Mouse (Mus musculus): Measurements from ENCODE around the gene Cmpk1.

Gene Cmpk1

DNA sequence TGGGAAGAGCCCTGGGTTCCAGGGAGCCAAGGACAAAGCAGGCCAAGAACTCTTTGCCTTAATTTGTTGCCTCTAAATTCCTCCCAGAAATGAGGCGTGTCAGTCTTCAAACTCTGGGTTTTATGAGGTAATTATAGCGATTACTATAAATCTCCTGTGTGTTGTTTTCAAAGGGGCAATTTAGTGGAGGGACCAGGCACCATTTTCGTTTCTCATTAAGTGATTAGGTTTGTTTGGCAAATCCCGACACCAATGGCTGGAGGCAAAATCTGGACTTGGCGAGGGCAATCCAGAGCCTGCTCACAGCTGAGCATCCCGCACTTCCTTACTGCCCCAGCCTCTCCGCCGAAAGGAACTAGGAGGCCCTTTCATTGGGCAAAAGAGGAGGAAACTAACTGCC, 44.5 kb downstream of the Cmpk1 start:
- DNase-seq: no peak

DNA sequence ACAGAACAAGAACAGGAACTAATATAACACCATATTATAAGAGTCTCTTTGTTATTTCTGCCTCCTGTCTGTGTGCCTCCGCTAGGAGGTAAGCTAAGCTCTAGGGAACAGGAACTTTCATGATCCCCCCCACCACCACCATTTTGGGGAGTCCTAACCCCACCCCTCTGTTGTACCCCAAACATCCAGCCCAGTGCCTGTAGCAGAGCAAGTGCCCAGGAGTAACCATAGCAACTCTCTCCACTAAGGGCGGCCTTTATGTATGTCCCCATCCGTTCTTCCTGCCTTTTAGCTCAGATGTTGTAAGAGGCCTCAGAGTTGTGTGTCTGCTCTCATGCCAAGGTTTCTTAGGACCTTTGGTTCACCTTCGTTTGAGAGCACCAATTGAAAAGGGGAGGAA, 44.9 kb downstream of the Cmpk1 start:
- no peak for DNase-seq

- DNase-seq: no peak
These were observed 45.7 kb downstream of the Cmpk1 start for GRCm38 (mm10) chr4:114941311-114941710.

- DNase-seq: no peak
These were observed 48.8 kb downstream of the Cmpk1 start for GRCm38 (mm10) chr4:114938248-114938647.

DNA sequence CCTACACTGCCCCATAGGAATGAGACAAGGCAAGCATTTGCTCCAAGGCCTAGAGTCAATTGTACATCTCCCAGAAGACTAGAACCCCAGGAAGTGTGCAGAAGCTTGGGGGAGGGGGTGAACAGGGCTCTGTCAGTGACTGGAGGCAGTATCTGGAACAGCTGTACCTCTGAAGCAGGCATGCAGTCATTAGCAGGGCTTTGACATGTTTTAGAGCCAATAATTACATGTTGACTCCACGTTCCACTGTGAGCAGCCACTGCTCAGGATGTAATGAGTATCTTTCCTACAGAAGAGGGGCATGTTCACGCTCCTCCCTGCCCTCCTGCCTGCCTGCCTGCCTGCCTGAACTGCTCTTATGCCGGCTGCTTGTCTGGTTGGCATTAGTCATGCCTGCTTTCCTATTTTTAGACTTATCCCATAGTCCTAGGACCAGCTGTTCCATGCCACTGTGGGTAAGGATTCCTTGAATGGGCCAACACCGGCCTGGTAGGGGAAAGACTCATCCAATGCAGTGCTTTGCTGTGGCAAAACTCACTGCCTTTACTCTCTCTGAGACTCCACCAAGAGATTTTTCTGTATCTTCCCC, 49.5 kb downstream of the Cmpk1 start:
- DNase-seq: no peak

DNA sequence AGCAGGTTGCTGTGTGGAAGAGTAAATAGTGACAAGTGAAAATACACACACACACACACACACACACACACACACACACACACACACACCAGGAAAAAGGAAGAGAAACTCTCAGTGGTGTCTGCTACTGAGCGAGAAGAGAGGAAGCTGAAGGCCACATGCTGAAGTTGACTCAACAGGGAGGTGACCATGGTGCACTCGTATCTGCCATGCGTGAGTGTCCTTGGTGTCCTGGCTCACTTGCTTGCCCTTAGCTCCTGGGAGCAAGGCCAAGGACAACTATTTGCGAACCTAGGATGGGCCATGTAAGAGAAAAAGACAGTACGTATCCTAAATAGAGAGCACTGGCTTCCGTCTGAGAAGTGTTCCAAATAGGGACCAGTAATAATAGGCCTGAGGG, 52.9 kb downstream of the Cmpk1 start:
- DNase-seq: no peak

GRCm38 (mm10) chr4:114932747-114933146, 54.3 kb downstream of the Cmpk1 start:
- DNase-seq: no peak

DNA sequence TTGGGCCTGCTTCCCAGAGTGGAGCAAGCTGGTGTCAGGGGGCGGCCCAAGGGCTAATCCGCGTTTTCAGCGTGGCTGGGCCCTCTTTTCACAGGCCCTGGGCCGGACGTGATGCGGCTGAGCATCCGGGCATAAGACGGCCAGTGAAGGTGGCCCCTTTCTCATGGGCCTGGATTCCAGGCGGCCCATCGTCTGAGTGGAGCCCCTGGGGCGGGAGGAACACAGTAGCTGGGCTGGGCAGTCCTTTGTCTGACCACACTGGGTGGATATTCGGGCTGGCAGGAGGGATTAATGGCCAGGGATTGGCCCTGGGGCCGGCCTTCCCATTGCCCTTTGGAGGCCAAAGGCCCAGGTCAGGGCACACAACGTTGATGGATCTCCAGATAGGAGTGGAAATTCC, 57.9 kb downstream of the Cmpk1 start:
- DNase-seq: no peak

DNA sequence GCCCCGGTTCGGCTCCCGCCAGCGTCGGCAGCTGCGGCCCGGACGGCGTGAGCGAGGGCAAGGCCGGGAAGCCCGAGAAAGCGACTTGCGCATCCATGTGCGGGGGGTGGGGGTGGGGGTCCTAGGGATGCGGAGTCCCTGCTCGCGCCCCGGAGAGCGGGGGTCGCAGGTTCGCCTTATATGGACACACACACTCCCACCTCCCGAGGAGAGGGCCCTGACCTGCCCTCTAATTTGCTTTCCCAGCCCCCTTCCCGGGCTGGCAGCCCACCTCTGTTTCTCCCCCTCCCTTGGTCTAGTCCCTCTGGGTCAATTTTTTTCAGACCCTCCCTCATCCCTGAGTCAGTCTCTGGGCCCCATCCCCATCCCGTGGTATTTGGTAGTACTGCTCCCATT, 61.1 kb downstream of the Cmpk1 start, which contains the start of gene Foxe3:
Gene Foxe3 (minus strand): TSS at position 97 of the 396 bp plus-strand sequence.
- no peak for DNase-seq

DNA sequence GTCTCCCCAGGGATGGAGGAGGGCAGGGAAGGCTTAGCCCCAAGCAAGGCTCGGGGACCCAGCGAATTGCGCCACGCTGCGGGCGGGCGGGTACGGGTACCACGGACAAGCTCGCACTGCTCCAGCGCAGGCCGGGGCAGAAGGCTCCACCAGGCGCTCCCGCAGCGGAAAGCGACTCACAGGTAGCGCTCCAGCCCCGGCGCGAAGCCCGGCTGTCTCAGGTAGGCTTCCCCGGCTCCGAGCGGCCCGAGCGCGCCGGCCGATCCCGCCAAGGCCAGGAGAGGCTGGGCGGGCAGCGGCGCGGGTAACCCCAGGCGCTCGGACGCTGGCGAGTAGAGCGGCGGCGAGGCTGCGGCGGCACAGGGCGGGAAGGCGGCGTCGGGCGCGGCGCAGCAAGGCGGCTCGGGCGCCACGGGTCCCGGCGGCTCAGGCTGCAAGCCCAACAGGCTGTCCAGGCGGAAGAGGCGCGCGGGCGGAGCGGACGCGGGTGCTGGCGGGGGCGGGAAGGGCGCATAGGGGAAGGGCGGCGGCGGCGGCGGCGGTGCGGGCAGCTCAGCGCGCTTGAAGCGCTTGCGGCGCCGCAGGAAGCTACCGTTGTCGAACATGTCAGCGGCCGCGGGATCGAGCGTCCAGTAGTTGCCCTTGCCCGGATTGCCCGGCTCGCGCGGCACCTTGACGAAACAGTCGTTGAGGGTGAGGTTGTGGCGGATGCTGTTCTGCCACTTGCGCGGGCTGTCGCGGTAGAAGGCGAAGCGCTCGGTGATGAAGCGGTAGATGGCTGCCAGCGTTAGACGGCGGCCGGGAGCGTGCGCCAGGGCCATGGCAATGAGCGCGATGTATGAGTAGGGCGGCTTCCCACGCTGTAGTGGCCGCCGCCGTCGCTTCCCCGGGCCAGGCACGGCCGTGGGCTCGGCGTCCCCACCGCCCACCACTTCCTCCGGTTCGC, 61.8 kb downstream of the Cmpk1 start:
- peak; percentile 65 for DNase-seq

DNA sequence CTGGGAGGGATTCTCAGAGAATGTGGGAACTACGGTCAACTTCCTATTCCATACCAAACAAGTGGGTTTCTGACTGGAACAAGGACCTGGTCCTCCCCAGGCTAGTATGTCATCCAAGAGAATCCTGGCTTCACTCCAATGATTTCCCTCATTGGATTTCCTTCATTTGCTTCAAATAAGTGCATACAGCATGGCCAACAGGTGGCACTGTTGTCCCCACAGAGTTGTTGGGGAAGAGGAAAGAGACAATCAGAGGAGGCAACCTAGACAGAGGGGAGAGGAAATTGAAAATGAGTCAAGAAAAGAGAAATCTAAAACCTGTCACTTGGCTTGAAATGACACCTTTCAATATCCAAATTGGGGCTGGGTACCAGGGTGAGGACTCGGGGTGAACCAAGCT, 70.0 kb downstream of the Cmpk1 start:
- DNase-seq: peak; percentile 73

DNA sequence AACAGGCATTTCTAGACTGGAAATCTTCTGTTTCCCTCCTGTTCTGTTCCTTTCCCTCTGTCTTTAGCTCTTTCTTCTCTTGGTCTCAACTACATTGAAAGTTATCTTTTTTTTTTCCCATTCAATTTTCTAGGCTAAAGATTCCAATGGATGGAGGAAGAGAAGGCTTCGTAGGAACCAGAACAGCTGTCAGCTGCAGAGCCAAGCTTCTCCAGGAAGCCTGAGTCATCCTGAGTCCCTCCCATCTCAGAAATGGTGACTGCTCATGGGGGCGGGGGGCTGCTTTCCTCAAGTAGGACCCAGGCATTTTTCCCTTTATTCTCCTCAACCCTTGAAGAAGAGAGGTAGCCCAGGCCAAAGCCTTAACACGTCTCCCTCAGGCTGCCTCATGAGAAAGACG, 71.0 kb downstream of the Cmpk1 start:
- no peak for DNase-seq

DNA sequence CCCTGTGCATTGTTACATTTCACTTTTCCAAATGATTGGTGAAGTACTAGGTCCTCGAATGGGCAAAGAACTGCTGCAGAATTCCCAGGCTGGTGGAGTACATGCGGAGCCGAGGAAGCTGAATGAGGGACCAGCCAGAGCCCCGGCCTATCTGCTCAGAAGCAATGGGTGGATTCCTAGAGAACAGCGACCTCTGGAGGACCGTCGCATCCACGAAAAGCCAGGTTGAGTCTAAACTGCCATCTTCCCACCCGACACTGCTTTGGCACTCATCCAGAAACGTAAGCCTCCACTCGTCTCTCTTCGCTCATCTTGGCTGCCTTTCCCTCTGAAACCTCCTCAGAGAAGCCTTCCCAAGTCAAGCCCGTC, 73.5 kb downstream of the Cmpk1 start:
- peak; percentile 79 for DNase-seq

DNA sequence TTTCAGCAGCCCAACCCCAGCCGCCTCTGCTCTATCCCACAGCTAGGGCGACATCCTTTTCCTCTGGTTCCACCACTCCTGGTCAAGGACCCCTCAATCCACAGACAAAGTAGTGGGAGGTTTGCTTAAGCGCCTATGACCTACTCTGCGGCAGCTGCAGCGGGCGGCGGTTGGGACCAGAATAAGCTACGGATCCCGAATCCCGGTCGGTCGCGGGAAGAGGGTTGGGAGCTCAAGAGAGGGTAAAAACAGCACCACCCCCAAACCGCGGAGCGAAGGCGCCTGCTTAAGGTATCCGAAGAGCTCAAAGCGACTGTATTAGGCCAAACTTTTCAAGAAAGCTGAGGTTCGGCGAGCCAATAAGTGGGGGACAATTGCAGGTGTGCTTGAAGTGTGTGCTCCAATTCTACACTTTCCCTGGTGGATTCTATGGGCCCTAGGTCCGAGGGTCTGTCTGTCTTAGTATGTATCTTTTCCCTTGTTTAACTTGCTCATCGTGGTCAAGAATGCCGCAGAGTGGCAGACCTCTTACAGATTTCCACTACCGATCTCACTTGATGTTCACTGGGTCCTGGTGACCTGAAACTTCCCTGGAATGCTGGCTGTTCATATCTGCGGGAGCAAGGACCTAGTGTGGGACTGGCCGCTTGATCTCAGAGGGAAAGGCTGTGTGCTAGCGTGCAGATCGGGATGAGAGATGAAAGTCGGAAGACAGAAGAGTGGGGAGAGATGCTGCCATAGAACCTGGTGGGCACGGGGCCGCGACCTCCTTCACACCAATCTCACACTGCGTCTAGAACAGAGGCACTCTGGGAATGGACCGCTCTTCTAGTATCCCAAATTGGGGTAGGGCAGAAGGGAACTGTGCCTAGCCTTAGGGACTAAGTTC, 74.1 kb downstream of the Cmpk1 start:
- no peak for DNase-seq

DNA sequence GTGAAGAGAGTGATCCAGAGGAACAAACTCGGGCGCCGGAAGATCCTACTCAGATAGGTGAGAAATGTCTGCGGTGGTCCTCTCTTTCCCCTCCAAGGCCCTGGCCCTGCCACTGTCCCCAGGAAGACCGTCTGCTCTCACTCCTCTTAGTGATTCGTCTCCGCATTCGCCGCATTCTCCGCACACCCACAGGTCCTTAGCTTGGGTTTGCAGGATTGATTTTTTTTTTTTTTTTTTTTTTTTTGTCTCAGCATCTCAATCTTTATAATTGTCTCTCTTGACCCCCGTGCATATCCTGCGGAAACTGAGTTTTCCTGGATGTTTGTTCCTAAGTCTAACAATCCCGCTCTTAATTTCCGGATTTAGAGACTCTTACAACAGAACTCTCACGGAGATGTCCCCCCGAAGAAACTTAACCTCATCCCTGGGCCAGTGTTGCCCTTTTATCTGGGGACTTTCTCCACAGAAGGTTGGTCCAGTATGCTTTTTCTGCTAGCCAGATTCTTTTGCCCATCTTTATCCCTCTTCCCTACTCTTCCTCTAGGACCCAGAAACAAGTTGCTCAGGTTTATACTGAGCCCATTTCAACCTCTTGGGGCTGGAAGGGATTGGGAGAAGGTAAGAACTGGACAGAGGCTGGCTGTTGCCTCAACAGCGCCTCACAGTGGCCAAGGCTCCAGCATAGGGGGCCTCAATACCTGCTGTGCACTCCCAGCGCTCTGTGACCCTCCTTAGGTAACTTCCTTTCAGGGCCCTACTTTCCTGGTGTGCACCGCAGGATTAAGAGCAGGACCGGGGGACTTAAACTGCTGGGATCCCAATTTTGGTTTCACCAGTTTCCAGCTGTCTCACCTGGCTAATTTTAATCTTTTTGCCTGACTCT, 77.2 kb downstream of the Cmpk1 start:
- DNase-seq: peak; percentile 76
